Mouse (Mus musculus) thymus, adult 18-20 months (tissue): ENCODE measurements around the gene Sox11.

Experiments
- DNase-seq, 2 experiments: peaks; one replicate each; pipeline ENCODE4 v3.0.0; 2022; ENCODE audit warnings: mixed read lengths in 2 of 2

Sox11 gene

GRCm38 (mm10) chr12:27341871-27342690, at the start of gene Sox11:
Gene Sox11 (minus strand): TSS chr12:27342574.
- DNase-seq: no peak

- DNase-seq: no peak
Measured at GRCm38 (mm10) chr12:27391652-27392305, 49.4 kb upstream of the Sox11 start.

- DNase-seq: no peak
Measured at GRCm38 (mm10) chr12:27390439-27390838, 48.1 kb upstream of the Sox11 start.

GRCm38 (mm10) chr12:27389429-27389828, 47.1 kb upstream of the Sox11 start:
- DNase-seq: no peak

- DNase-seq: no peak
Measured at GRCm38 (mm10) chr12:27372505-27372904, 30.1 kb upstream of the Sox11 start.

GRCm38 (mm10) chr12:27370756-27371155, 28.4 kb upstream of the Sox11 start:
- DNase-seq: no peak

- no peak for DNase-seq
Measured at GRCm38 (mm10) chr12:27367476-27367875, 25.1 kb upstream of the Sox11 start.

GRCm38 (mm10) chr12:27363840-27364640, 21.7 kb upstream of the Sox11 start:
- DNase-seq: no peak

- no peak for DNase-seq
Measured at GRCm38 (mm10) chr12:27357076-27357637, 14.8 kb upstream of the Sox11 start.

GRCm38 (mm10) chr12:27356571-27356970, 14.2 kb upstream of the Sox11 start:
- no peak for DNase-seq

GRCm38 (mm10) chr12:27343606-27344410, 1.4 kb upstream of the Sox11 start:
- no peak for DNase-seq

GRCm38 (mm10) chr12:27342691-27343605, 574 bp upstream of the Sox11 start:
- no peak for DNase-seq

GRCm38 (mm10) chr12:27341130-27341870, 1.1 kb downstream of the Sox11 start:
- DNase-seq: no peak

GRCm38 (mm10) chr12:27340451-27341035, 1.8 kb downstream of the Sox11 start:
- DNase-seq: no peak

- DNase-seq: no peak
Measured at GRCm38 (mm10) chr12:27339171-27339751, 3.1 kb downstream of the Sox11 start.

GRCm38 (mm10) chr12:27338721-27339170, 3.6 kb downstream of the Sox11 start:
- DNase-seq: no peak

GRCm38 (mm10) chr12:27338116-27338515, 4.3 kb downstream of the Sox11 start:
- no peak for DNase-seq

- DNase-seq: no peak
Measured at GRCm38 (mm10) chr12:27337482-27337881, 4.9 kb downstream of the Sox11 start.

GRCm38 (mm10) chr12:27336801-27337200, 5.6 kb downstream of the Sox11 start:
- DNase-seq: no peak
